Mouse (Mus musculus) kidney, adult 2 months (tissue): ENCODE data around the gene Gprc5a.

Source experiments
- CTCF ChIP-seq: fragments of 200-500 bp; conservative IDR thresholded peaks from 2 replicates; pipeline ENCODE4 v1.5.1; 2011; ENCODE audit warnings: low read depth, mild to moderate bottlenecking, control low read depth, low read length, moderate library complexity, mixed read lengths; ENCODE audit not compliant: insufficient read depth, insufficient read length
- POLR2A ChIP-seq: fragments of 200-500 bp; IDR thresholded peaks from one replicate; pipeline ENCODE4 v1.6.1; 2011; ENCODE audit warnings: low read depth, low read length, control low read depth

DNA sequence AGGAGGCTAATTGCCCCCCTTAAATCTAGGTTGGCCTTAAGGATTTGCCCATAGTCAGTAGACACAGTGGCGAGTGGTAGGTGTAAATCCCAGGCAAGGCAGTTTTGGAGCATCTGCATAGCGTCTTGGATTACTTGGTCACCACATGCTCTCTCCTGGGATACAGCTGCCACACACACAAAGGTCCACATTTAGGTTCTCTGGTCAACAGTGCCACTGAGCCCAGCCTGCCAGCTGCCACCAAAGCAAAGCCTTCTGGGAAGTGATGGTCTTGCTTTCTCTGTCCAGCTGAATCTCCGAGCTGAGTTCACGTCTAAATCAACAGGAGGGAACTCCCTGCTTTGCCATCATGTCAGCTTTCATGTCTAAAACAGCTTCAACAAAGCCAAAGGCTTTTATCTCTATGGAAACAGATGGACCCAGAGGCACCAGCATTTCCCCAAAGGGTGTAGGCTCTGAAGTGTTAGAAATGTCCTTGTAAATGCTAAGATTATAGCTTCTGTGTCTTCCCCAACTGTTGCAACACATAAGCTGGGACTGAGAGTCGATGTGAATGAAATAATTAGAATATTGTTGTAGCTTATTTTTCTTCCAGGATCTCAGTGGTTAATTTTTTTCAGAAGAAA lies 59.4 kb downstream of the Gprc5a start:
- TF ChIP-seq POLR2A (no peak), CTCF (no peak)
